Mouse (Mus musculus) MEL-GATA-1-ER (cell line): ENCODE measurements around the gene Trim15.
"Not testable (repeated sequence)": the region's sequence is repeated elsewhere in the genome, so short reads cannot be mapped to it uniquely, and the experiment has no call there.

Source experiments
- DNase-seq: peaks from one replicate; pipeline ENCODE4 v3.0.0-alpha.2; 2012; ENCODE audit warnings: low read depth; ENCODE audit errors: extremely low read depth

The Trim15 gene

DNA sequence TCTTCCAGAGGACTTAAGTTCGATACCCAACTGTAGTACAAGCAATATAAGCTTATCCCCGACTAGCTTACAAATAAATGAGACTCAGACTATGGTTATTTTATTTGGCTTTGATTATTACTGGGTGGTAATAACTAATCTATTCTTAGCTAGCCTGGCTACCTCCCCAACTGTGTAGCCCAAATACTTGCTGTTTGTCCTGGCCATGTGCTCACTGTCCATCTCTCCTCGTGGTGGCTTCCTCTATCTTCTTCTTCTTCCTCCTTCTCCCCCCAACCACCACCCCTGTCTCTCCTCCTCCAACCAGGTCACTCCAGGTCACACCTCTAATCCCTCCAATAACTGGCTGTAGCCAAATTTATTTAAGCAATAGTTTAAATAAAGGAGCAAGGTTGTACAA is 36.5 kb downstream of the Trim15 start:
- no peak for DNase-seq

DNA sequence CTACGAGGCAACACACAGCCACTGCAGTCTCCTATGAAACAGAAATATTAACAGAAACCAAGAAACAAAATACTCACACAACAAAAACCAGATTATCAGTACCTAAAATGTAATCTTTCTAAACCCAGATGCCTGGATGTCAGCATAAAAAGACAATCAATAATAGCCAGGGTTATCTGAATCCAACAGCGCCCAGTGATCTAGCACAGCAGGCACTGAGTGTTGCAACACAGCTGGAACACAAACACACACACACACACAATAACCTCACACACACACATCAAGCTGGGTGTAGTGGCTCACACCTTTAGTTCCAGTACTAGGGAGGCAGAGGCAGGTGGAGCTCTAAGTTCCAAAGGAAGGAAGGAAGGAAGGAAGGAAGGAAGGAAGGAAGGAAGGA is 38.5 kb downstream of the Trim15 start:
- DNase-seq = no peak

DNA sequence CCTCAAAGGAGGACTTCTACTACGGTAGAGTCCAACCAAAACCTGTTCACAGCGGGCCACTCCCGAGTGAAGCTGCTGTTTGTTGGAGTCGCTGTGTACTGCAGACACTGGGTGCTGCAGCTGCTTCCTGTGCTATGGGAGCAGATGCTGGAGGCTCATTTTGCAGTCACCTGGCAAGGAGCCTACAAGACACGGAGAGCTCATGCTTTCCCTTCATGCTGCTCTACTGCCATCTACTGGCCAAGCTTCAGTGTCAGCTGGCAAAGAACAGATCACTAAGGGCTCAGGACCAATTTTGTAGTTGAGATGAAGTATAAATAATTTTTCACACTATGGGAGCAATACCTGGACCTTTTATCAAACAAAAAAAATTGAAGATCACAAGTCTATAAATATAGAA is 41.0 kb downstream of the Trim15 start:
- not testable (repeated sequence) for DNase-seq

DNA sequence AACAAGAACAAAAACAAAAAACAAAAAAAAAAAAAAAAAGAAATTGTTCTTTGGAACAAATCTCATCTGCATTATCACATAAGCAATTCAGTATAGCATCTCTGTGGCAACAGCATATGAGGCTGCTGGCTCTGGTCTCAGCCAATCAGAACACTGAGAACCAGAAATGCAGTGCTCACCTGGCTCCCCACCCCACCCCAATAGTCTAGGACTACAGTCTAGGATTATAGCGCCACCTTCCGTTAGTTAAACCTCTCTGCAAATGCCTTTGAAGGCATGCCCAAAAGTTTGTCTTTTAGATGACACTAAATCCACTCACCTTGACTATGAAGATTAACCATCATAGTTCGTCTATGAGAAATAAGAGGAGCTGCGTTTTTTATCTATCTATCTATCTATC is 41.5 kb downstream of the Trim15 start:
- DNase-seq = no peak

DNA sequence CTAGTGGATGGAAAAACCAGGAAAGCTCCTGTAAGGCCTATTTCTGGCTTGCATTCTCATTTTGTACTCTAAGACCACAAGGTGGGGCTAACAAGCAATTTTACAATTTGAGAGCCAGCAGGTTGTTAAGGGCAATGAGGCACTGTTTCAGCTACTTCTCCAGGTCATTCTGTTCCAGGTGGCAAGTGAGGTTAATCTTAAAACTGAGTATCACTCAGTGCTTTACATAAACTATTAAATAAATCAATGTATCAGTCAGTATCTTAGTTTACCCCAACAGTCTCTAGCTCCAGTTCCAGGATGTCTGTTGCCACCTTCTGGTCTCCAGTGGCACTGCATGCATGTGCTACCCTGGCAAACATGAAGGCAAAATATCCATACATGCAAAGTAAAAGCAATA is 43.0 kb downstream of the Trim15 start:
- DNase-seq = no peak

DNA sequence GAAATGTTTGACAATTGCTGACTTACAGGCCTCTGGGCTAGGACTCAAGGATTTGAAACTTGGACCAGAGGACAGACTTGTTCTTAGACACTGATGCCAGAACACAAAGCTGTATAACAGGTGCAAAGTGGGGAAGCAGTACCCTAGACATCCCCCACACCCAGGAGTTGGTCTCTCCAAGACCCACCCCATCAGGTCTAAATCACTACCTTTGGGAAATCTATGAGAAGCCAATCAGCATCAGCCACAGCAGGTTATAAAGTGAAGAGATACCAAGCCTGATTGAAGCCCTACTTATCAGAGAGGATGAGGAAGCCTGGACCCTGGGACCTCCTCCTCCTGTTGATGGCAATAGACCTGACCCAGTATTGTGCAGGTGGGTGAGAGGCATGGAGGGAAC is 55.1 kb downstream of the Trim15 start, which contains the start of gene H2-M10.6:
Gene H2-M10.6 (plus strand): TSS at position 301 of the 400 bp plus-strand sequence.
- no peak for DNase-seq
